Mouse (Mus musculus) embryonic stem cell, embryonic (primary cell): ENCODE measurements at regions not wholly inside any gene's neighbourhood (a gene's known extent, or its start where the extent isn't known, plus 50 kb on each side); places are given as distances from the start of the nearest gene placed in this dataset.
"Not testable (repeated sequence)": the region's sequence is repeated elsewhere in the genome, so short reads cannot be mapped to it uniquely, and the experiment has no call there.

Source experiments
- CTCF ChIA-PET, 4 experiments: fragments of 300-600 bp in 2 of 4; fragments of 350-600 bp in 2 of 4; sonication (Branson Sonifier 250); formaldehyde crosslinking; loops; one replicate each; lab custom pipeline; 2022; ENCODE audit warnings: inconsistent platforms in 2 of 4; lab: Charles Lee
- POLR2A ChIA-PET, 4 experiments: fragments of 300-600 bp in 2 of 4; fragments of 350-600 bp in 2 of 4; sonication (Branson Sonifier 250); formaldehyde crosslinking; loops; one replicate each; lab custom pipeline; 2022; ENCODE audit warnings: antibody characterized with exemption in 4 of 4, inconsistent platforms in 1 of 4; lab: Charles Lee

DNA sequence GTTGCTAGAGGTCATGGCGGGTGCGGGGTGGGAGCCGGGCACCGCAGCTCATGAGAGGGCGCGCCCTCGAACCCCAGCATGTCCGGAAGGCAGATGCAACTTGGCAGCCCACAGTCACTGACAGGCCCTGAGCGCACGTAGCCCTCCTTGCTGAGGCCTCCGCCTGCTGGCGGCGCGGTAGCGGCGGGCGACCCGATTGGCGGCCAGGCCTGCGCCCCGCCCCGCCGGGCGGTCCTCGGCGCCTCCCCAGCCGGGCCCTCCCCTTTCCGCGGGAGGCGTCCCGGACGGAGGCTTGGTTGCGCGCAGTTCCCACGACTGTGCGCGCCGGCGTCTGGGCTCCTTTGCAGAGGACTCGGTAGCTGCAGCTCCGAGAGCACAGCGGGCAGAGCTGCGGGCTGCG, 301.9 kb downstream of the Hpcal1 start:
- POLR2A ChIA-PET: interaction anchor here in 2 of 4 experiments (0.6 to 0.9 kb wide), 2 partner anchors 23 to 815 kb away, joined by 3 to 7 read pairs; no protein-coding TSS in a partner anchor
- CTCF ChIA-PET: not testable (repeated sequence)

DNA sequence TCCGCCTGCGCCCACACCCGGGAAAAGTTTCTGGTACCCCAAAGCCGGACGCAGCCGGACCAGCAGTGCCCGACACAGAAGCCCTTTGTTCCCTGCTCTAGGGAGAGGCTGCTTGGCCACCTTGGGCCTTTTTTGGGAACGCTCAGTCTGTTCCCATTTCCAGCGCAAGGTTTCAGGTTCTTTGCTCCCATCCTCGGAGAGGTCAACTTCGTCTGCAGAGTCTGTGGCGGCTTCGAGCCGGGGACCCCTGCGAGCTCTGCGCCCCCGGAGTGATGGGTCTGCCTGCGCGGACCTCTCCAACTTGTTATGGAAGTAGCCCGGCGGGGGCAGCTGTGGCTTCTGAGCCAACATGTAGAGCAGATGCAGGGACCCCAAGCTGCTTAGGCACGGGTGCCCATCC, 302.7 kb downstream of the Hpcal1 start:
- POLR2A ChIA-PET, CTCF ChIA-PET: not testable (repeated sequence)
